Mouse (Mus musculus) cerebellum, adult 9-11 months (tissue): ENCODE data around the gene Pes1.
"Not testable (repeated sequence)": the region's sequence is repeated elsewhere in the genome, so short reads cannot be mapped to it uniquely, and the experiment has no call there.

Experiments used
- DNase-seq: peaks from one replicate; pipeline ENCODE4 v3.0.0; 2022

Gene Pes1

DNA sequence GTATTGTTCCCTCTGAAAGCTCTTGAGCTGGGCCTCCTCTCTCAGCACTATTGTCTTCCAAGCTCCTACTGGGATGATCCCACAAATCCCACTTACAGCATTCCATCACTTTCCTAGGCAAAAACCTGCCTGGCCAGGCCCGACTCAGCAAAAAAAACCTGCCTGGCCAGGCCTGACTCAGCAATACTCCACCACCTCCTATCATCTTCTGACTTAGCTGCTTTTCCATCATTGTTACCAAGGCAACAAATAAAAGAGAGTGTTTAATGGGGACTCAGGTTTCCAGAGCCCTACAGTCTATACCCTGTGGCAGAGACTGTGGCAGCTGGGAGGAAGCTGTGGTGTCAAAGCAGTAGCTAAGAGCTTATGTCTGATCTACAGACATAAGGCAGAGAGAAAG, 48.8 kb downstream of the Pes1 start:
- DNase-seq = no peak

GRCm38 (mm10) chr11:4015796-4016195, 52.0 kb downstream of the Pes1 start:
- not testable (repeated sequence) for DNase-seq

GRCm38 (mm10) chr11:4022111-4022510, 58.3 kb downstream of the Pes1 start:
- DNase-seq = not testable (repeated sequence)

GRCm38 (mm10) chr11:4023321-4023720, 59.5 kb downstream of the Pes1 start:
- DNase-seq = no peak

- DNase-seq = no peak
Observed at GRCm38 (mm10) chr11:4027066-4027465, 63.3 kb downstream of the Pes1 start.

GRCm38 (mm10) chr11:4027561-4028334, 64.0 kb downstream of the Pes1 start:
- no peak for DNase-seq

GRCm38 (mm10) chr11:4029343-4029742, 65.6 kb downstream of the Pes1 start:
- DNase-seq = no peak
